Mouse (Mus musculus) neural tube, embryonic 13.5 days (tissue): ENCODE data around the gene Pi4kb. TPM values are rescaled to one million over a fixed set of nuclear protein-coding genes. Genes with fewer than 3 reads are reported as not detected.
"Not testable (repeated sequence)": the region's sequence is repeated elsewhere in the genome, so short reads cannot be mapped to it uniquely, and the experiment has no call there.

Experiments
- ATAC-seq: fragments of 200-750 bp; cut with Nextera tagmentation; 2 replicates; pipeline ENCODE4 v1.8.0; 2017; ENCODE audit warnings: low read depth, mild to moderate bottlenecking, moderate TSS enrichment, moderate library complexity
- H3K27ac ChIP-seq: fragments of 300-500 bp; sonication (generic); replicated peaks from 2 replicates; pipeline ENCODE4 v1.5.1; 2015; ENCODE audit warnings: moderate library complexity, mild to moderate bottlenecking, inconsistent platforms
- H3K27me3 ChIP-seq: fragments of 300-500 bp; sonication (generic); 2 replicates; pipeline ENCODE4 v1.6.1; 2015; ENCODE audit warnings: mild to moderate bottlenecking, inconsistent platforms
- H3K36me3 ChIP-seq: fragments of 300-500 bp; sonication (generic); 2 replicates; pipeline ENCODE4 v1.6.1; 2015; ENCODE audit warnings: mild to moderate bottlenecking, inconsistent platforms
- H3K4me1 ChIP-seq: fragments of 300-500 bp; sonication (generic); replicated peaks from 2 replicates; pipeline ENCODE4 v1.6.1; 2015; ENCODE audit warnings: inconsistent platforms
- H3K4me2 ChIP-seq: fragments of 300-500 bp; sonication (generic); 2 replicates; pipeline ENCODE4 v1.6.1; 2015; ENCODE audit warnings: inconsistent platforms, mild to moderate bottlenecking, moderate library complexity
- H3K4me3 ChIP-seq: fragments of 300-500 bp; sonication (generic); 2 replicates; pipeline ENCODE4 v1.5.1; 2015; ENCODE audit warnings: mild to moderate bottlenecking, inconsistent platforms
- H3K9ac ChIP-seq: fragments of 300-500 bp; sonication (generic); 2 replicates; pipeline ENCODE4 v1.6.1; 2015; ENCODE audit warnings: moderate library complexity, mild to moderate bottlenecking, inconsistent platforms
- H3K9me3 ChIP-seq: fragments of 300-500 bp; sonication (generic); 2 replicates; pipeline ENCODE4 v1.6.1; 2016; ENCODE audit warnings: inconsistent platforms
- WGBS: fragments of 180-500 bp; shearing (Covaris S2); methylation state at CpG from one replicate; pipeline ENCODE4 v1.1.7; 2015; 5-methylcytosine and 5-hydroxymethylcytosine counted together
- polyA plus RNA-seq: library from polyadenylated mRNA; unstranded; fragments of >200 nt; fragmentation: Nextera tagmentation; extraction: Ambion mirVana; gene quantifications from 2 replicates; pipeline ENCODE4 v1.2.1, GENCODE M21; 2015

The Pi4kb gene
- polyA plus RNA-seq, result 24.0 and 26.7 TPM in 2 replicates

DNA sequence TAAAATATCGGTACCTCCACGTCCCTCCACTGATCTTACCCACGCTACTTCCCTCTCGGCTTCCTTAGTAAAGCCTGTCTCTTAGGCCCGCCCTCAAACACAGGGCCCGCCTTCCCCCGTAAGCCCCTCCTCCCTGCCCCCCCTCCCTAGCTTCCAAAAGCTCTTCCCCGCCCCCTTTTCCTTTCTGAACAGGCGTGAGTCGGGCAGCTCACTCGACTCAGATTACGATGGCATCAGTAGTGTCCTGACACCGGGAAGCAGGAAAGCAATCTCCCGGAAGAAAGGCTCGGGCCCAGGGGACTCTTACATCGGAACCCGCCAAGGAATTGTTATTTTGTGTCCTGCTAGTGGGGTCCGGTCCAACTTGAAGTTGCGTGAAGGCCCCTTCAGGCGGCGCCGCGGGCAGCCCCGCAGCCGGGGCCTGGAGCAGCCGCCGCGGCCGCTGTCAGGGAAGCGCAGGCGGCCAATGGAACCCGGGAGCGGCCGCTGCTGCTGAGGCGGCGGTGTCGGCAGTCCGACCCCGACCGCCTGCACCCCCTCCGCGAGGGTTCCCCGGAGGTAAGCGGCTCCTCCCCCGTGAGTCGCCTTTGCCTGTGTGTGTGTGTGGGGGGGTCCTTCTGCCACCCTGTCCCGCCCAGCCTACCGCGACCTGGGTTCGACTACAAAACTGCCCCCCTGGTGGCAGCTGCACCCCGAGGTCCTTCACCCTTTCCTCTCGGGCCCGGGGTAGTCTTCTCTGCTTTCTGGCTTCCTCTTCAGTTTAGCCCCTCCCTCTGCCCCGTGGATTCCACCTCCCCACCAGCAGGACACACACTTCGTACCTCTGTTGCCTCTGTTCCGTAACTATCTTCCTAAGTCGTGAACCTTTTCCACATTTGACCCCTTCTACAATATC, at the start of gene Pi4kb:
Gene Pi4kb (plus strand): TSS at position 204 of the 895 bp plus-strand sequence.
- no peaks in the 10 kb centered on the region for H3K27me3 ChIP-seq
- WGBS, result under 1% methylated on average over 54 of the region's 57 CpGs
- H3K36me3 ChIP-seq, result peaks cover 10% of the 10 kb centered on the region; the same call in 1 of the 2 replicates
- peak within 1 kb of the TSS; percentile 82 for H3K4me2 ChIP-seq
- H3K9ac ChIP-seq, result peak within 1 kb of the TSS; percentile 96
- ATAC-seq, result peak; percentile 95
- no peaks in the 10 kb centered on the region for H3K9me3 ChIP-seq
- H3K4me3 ChIP-seq, result peak within 1 kb of the TSS; percentile 87
- peak within 1 kb of the TSS; percentile 91 for H3K27ac ChIP-seq
- H3K4me1 ChIP-seq, result peaks cover 22% of the 10 kb centered on the region

DNA sequence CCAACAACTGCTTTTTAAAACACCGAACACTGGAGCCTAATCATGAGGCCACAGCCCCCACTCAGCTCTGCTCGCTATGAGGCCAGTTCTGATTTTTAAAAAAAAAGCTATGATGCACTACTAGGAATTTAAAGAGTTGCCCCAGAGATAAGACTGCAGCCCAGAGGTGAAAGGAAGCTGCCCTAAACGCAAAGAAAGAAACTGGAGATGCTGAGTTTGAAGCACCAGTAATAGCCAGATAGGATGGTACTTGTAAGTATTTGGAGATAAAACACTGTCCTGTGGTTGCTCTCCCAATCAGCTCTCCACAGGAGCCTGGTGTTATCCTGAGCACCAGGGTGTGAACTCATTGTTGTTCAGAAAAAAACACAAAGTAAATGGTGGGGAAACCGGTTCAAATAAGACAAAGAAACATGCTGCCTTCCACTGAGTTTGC, 48.2 kb upstream of the Pi4kb start:
- H3K4me2 ChIP-seq, H3K4me3 ChIP-seq, H3K4me1 ChIP-seq, H3K27me3 ChIP-seq, H3K36me3 ChIP-seq, ATAC-seq, H3K9me3 ChIP-seq, H3K9ac ChIP-seq, H3K27ac ChIP-seq: not testable (repeated sequence)
- WGBS, result 45% methylated on average over 4 of the region's 4 CpGs

- 75% methylated on average over 4 of the region's 4 CpGs for WGBS
- H3K27ac ChIP-seq, H3K4me2 ChIP-seq, H3K27me3 ChIP-seq, H3K36me3 ChIP-seq, ATAC-seq, H3K4me3 ChIP-seq, H3K9ac ChIP-seq, H3K9me3 ChIP-seq: not testable (repeated sequence)
- peaks cover 13% of the 10 kb centered on the region for H3K4me1 ChIP-seq
Measured at GRCm38 (mm10) chr3:94928979-94929378, 45.6 kb upstream of the Pi4kb start.

DNA sequence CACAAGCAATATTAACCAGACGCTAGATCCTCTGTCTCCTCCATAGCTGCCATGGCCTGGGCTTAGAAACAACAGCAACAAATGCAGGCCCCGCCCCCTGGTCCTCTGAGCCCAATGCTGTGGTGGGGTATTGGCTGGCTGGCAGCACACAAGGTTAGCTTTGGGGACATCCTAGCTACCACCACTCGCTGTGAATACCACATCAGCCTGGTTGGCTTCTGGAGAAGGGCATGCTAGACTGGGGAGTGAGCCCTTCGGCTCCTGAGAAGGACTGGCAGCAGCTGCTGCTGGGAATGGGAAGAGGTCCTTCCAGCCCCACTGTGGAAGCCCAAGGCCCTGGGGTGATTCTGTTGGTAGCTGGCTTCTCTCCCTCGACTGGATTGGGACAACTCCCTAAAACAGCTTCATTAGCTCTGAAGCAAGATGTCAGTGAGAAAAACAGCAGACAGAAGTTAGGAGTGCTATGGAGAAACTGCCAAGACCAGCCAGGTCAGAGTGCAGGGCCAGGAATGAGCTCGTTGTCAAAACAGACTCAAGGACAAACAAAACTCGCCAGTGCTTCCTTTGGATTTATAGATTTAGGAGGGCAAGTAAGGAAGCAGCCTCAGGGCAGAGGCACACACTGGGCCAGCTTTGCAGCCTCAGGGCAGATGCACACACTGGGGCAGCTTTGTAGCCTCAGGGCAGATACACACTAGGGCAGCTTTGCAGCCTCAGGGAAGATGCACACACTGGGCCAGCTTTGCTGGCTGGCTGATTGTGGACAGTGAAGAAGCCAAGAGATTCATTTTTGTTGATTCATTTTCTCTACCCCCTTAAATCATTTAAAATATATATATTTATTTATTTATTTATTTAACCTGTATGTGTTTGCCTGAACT, 43.9 kb upstream of the Pi4kb start:
- not testable (repeated sequence) for H3K27ac ChIP-seq, H3K9ac ChIP-seq, H3K36me3 ChIP-seq, H3K4me2 ChIP-seq, H3K9me3 ChIP-seq, H3K4me3 ChIP-seq, ATAC-seq, H3K27me3 ChIP-seq
- 45% methylated on average over 7 of the region's 7 CpGs for WGBS
- H3K4me1 ChIP-seq, result peaks cover 13% of the 10 kb centered on the region

DNA sequence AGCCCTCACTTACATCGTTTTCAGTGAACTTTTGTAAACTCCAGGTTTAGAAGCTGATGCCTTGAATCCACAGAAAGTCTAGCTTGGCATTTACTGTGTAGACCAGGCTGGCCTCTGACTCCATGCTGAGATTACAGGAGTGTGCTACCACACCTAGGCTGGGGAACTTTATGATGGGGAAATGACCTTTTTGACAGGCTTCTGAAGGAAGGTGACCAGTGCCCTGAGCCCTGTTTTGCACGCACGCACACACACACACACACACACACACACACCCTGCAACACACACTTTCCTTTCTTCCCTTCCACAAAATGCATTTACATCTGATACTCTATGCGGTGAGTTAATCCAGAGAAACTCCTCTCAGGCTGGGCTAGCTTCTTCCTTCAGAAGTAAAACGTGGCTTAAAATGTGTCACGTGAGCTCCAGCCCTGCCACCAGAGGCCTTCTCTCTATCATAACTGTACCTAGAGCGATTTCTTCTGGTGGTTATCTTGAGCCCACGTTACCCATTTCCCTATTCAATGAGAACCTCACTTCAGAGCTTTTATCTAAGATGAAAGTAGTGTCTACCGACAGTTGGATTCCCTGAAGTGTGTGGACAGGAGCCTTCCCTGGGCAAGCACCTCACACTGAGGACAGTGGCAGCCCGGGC, 43.0 kb upstream of the Pi4kb start:
- not testable (repeated sequence) for H3K9ac ChIP-seq, H3K36me3 ChIP-seq, H3K27ac ChIP-seq, H3K4me2 ChIP-seq, H3K4me3 ChIP-seq, H3K27me3 ChIP-seq, H3K9me3 ChIP-seq, ATAC-seq
- 89% methylated on average over 10 of the region's 10 CpGs for WGBS
- H3K4me1 ChIP-seq, result peaks cover 13% of the 10 kb centered on the region

DNA sequence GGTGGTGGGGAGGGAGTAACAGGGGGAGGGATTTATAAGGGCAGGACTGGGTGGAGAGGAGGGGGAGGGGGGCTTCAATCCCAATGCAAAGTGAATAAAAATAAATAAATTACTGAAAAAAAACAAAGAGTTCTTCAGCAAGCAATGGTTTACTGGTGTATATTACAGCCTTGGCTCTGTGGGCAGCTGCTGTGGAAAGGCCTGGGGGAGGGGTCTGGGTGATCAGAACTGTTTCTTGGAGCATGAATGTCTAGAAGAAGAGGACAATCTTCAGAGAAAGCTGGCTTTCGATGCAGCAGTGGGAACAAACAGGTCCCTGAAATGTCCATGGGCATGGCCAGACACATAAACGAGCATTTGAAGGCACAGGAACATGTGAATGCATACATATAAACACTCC, 42.3 kb upstream of the Pi4kb start:
- H3K4me2 ChIP-seq, result peak overlapping the region; percentile 55; the same call in 1 of the 2 replicates
- not testable (repeated sequence) for H3K9ac ChIP-seq, ATAC-seq, H3K27ac ChIP-seq, H3K36me3 ChIP-seq, H3K9me3 ChIP-seq, H3K27me3 ChIP-seq, H3K4me3 ChIP-seq
- peaks cover 13% of the 10 kb centered on the region for H3K4me1 ChIP-seq
- 69% methylated on average over 2 of the region's 2 CpGs for WGBS

- 18% methylated on average over 16 of the region's 16 CpGs for WGBS
- Histone ChIP-seq H3K27me3 (no peaks in the 10 kb centered on the region), H3K36me3 (no peaks in the 10 kb centered on the region), H3K27ac (peak within 1 kb of the TSS; percentile 39), H3K4me3 (peak within 1 kb of the TSS; percentile 31), H3K9me3 (no peaks in the 10 kb centered on the region), H3K4me1 (peaks cover 13% of the 10 kb centered on the region), H3K4me2 (peak within 1 kb of the TSS; percentile 55), H3K9ac (peak within 1 kb of the TSS; percentile 60)
- ATAC-seq, result peak; percentile 83
Measured at GRCm38 (mm10) chr3:94932809-94933564, 41.5 kb upstream of the Pi4kb start, which contains the start of gene Selenbp1. Selenbp1 (plus strand) TSS chr3:94933056.

- H3K9me3 ChIP-seq, H3K4me2 ChIP-seq, H3K9ac ChIP-seq, H3K27me3 ChIP-seq, H3K4me3 ChIP-seq, ATAC-seq, H3K36me3 ChIP-seq, H3K27ac ChIP-seq: not testable (repeated sequence)
- peaks cover 13% of the 10 kb centered on the region for H3K4me1 ChIP-seq
- no CpG with 5 or more reads among the region's 2 CpGs for WGBS
Measured at GRCm38 (mm10) chr3:94933604-94934003, 40.9 kb upstream of the Pi4kb start.

DNA sequence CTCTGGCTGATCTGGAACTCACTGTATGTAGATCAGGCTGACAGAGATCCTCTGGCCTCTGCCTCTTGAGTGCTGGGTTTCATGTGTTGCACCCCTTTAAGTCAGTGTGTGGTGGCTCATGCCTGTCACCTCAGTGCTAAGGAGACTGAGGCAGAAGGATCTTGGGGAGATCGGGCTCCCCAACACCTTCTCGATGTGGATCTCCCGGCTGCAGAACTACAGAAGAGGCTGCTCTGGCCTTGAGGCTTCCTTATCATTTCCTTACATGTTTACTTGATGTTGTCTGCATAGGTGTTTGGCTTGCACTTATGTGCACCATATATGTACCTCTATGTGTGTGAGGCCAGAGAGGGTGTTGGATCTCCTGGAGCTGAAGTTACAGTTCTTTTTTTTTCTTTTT, 40.0 kb upstream of the Pi4kb start:
- not testable (repeated sequence) for H3K9ac ChIP-seq, ATAC-seq, H3K27ac ChIP-seq, H3K9me3 ChIP-seq, H3K36me3 ChIP-seq, H3K4me2 ChIP-seq, H3K27me3 ChIP-seq, H3K4me3 ChIP-seq
- 95% methylated on average over 3 of the region's 3 CpGs for WGBS
- H3K4me1 ChIP-seq, result peaks cover 13% of the 10 kb centered on the region

DNA sequence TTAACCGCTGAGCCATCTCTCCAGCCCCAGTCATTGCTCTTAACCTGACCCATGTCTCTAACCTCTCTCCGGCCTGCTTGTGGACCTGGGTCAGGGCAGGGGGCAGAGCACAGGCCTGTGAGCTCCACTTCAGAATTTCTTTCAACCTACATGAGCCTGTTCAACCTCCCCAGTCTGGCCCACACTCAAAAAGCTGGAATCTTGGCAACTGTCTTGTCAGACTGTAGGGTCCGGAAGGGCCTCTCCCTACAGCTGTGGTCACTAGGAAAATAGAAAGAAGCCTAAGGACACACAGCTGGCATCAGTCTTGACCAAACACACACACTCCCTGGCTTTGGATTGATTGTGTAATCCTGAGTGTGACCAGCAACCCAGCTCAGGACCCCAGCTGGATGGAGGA, 39.2 kb upstream of the Pi4kb start:
- not testable (repeated sequence) for H3K36me3 ChIP-seq, H3K4me3 ChIP-seq, ATAC-seq, H3K9me3 ChIP-seq, H3K4me2 ChIP-seq, H3K9ac ChIP-seq, H3K27me3 ChIP-seq, H3K27ac ChIP-seq
- WGBS, result 87% methylated on average over 3 of the region's 3 CpGs
- H3K4me1 ChIP-seq, result peaks cover 13% of the 10 kb centered on the region

GRCm38 (mm10) chr3:94936147-94936546, 38.4 kb upstream of the Pi4kb start:
- H3K27ac ChIP-seq, H3K36me3 ChIP-seq, H3K9me3 ChIP-seq, H3K4me3 ChIP-seq, H3K27me3 ChIP-seq, H3K9ac ChIP-seq, H3K4me2 ChIP-seq, ATAC-seq: not testable (repeated sequence)
- WGBS, result 89% methylated on average over 5 of the region's 5 CpGs
- peaks cover 13% of the 10 kb centered on the region for H3K4me1 ChIP-seq
